Mouse (Mus musculus): Measurements from ENCODE around the gene Ibtk. TPM values are rescaled to one million over a fixed set of nuclear protein-coding genes. Genes with fewer than 3 reads are reported as not detected.
"Not testable (repeated sequence)": the region's sequence is repeated elsewhere in the genome, so short reads cannot be mapped to it uniquely, and the experiment has no call there.

Gene Ibtk
- polyA plus RNA-seq (2015; fragmentation: Nextera tagmentation; extraction: Ambion mirVana), result 29.2 and 30.9 TPM in 2 replicates

- H3K4me2 ChIP-seq (replicated peaks), result peak within 1 kb of the TSS; percentile 64
- peak; percentile 99 for ATAC-seq (ENCODE audit: insufficient number of reproducible peaks, low FRiP score, low TSS enrichment, low read depth)
- H3K4me1 ChIP-seq, result peaks cover 6% of the 10 kb centered on the region
- peaks cover 3% of the 10 kb centered on the region; the same call in 1 of the 2 replicates for H3K36me3 ChIP-seq
- H3K9me3 ChIP-seq (replicated peaks), result no peaks in the 10 kb centered on the region
- peak within 1 kb of the TSS; percentile 97 for H3K9ac ChIP-seq
- under 1% methylated on average over 52 of the region's 52 CpGs for WGBS
- H3K27me3 ChIP-seq, result no peaks in the 10 kb centered on the region
- H3K4me3 ChIP-seq (replicated peaks), result peak within 1 kb of the TSS; percentile 87
- peak within 1 kb of the TSS; percentile 100 for H3K27ac ChIP-seq (replicated peaks)
Measured at GRCm38 (mm10) chr9:85749142-85749921, at the start of gene Ibtk. Gene Ibtk, minus strand, starts transcription at chr9:85749334.

GRCm38 (mm10) chr9:85791521-85791920 is 42.4 kb upstream of the Ibtk start:
- not testable (repeated sequence) for H3K27ac ChIP-seq (replicated peaks); H3K36me3 ChIP-seq; H3K9me3 ChIP-seq (replicated peaks); H3K9ac ChIP-seq; ATAC-seq (ENCODE audit: insufficient number of reproducible peaks, low FRiP score, low TSS enrichment, low read depth); H3K4me1 ChIP-seq; H3K4me3 ChIP-seq (replicated peaks); H3K4me2 ChIP-seq (replicated peaks); H3K27me3 ChIP-seq
- 95% methylated on average over 18 of the region's 18 CpGs for WGBS

- ATAC-seq (ENCODE audit: insufficient number of reproducible peaks, low FRiP score, low TSS enrichment, low read depth), result no peak
- Histone ChIP-seq H3K27ac (replicated peaks) (no peak overlapping the region), H3K9ac (no peak overlapping the region), H3K4me2 (replicated peaks) (no peak overlapping the region), H3K27me3 (no peaks in the 10 kb centered on the region), H3K9me3 (replicated peaks) (no peaks in the 10 kb centered on the region), H3K36me3 (no peaks in the 10 kb centered on the region), H3K4me3 (replicated peaks) (no peak overlapping the region), H3K4me1 (no peaks in the 10 kb centered on the region)
- WGBS, result 56% methylated on average over 4 of the region's 4 CpGs
Measured at GRCm38 (mm10) chr9:85780249-85780648, 31.1 kb upstream of the Ibtk start.

GRCm38 (mm10) chr9:85779458-85779857 is 30.3 kb upstream of the Ibtk start:
- Histone ChIP-seq H3K4me3 (replicated peaks) (no peak overlapping the region), H3K36me3 (no peaks in the 10 kb centered on the region), H3K4me2 (replicated peaks) (no peak overlapping the region), H3K27me3 (no peaks in the 10 kb centered on the region), H3K4me1 (no peaks in the 10 kb centered on the region), H3K27ac (replicated peaks) (no peak overlapping the region), H3K9ac (no peak overlapping the region), H3K9me3 (replicated peaks) (no peaks in the 10 kb centered on the region)
- ATAC-seq (ENCODE audit: insufficient number of reproducible peaks, low FRiP score, low TSS enrichment, low read depth), result no peak
- WGBS, result 12% methylated on average over 4 of the region's 4 CpGs

- 43% methylated on average over 6 of the region's 6 CpGs for WGBS
- Histone ChIP-seq H3K4me3 (replicated peaks) (no peak overlapping the region), H3K9ac (no peak overlapping the region), H3K27me3 (no peaks in the 10 kb centered on the region), H3K27ac (replicated peaks) (no peak overlapping the region), H3K36me3 (no peaks in the 10 kb centered on the region), H3K4me2 (replicated peaks) (no peak overlapping the region), H3K4me1 (no peaks in the 10 kb centered on the region), H3K9me3 (replicated peaks) (no peaks in the 10 kb centered on the region)
- ATAC-seq (ENCODE audit: insufficient number of reproducible peaks, low FRiP score, low TSS enrichment, low read depth), result no peak
Measured at GRCm38 (mm10) chr9:85777544-85777943, 28.4 kb upstream of the Ibtk start.

GRCm38 (mm10) chr9:85772280-85772679 is 23.1 kb upstream of the Ibtk start:
- 74% methylated on average over 12 of the region's 12 CpGs for WGBS
- Histone ChIP-seq H3K9ac (no peak overlapping the region), H3K9me3 (replicated peaks) (no peaks in the 10 kb centered on the region), H3K4me2 (replicated peaks) (no peak overlapping the region), H3K36me3 (no peaks in the 10 kb centered on the region), H3K27me3 (no peaks in the 10 kb centered on the region), H3K4me3 (replicated peaks) (no peak overlapping the region), H3K27ac (replicated peaks) (no peak overlapping the region), H3K4me1 (no peaks in the 10 kb centered on the region)
- ATAC-seq (ENCODE audit: insufficient number of reproducible peaks, low FRiP score, low TSS enrichment, low read depth), result no peak

GRCm38 (mm10) chr9:85771454-85771853 is 22.3 kb upstream of the Ibtk start:
- Histone ChIP-seq H3K27me3 (no peaks in the 10 kb centered on the region), H3K4me1 (no peaks in the 10 kb centered on the region), H3K36me3 (no peaks in the 10 kb centered on the region), H3K9me3 (replicated peaks) (no peaks in the 10 kb centered on the region), H3K27ac (replicated peaks) (no peak overlapping the region), H3K9ac (no peak overlapping the region), H3K4me2 (replicated peaks) (no peak overlapping the region), H3K4me3 (replicated peaks) (no peak overlapping the region)
- ATAC-seq (ENCODE audit: insufficient number of reproducible peaks, low FRiP score, low TSS enrichment, low read depth), result no peak
- WGBS, result 50% methylated on average over 3 of the region's 3 CpGs

- Histone ChIP-seq H3K27ac (replicated peaks) (no peak overlapping the region), H3K9me3 (replicated peaks) (no peaks in the 10 kb centered on the region), H3K36me3 (no peaks in the 10 kb centered on the region), H3K4me2 (replicated peaks) (no peak overlapping the region), H3K9ac (no peak overlapping the region), H3K4me3 (replicated peaks) (no peak overlapping the region), H3K27me3 (no peaks in the 10 kb centered on the region), H3K4me1 (no peaks in the 10 kb centered on the region)
- ATAC-seq (ENCODE audit: insufficient number of reproducible peaks, low FRiP score, low TSS enrichment, low read depth), result no peak
- 81% methylated on average over 4 of the region's 4 CpGs for WGBS
Measured at GRCm38 (mm10) chr9:85770369-85770768, 21.2 kb upstream of the Ibtk start.

- Histone ChIP-seq H3K4me1 (no peaks in the 10 kb centered on the region), H3K9ac (no peak overlapping the region), H3K4me2 (replicated peaks) (no peak overlapping the region), H3K27me3 (no peaks in the 10 kb centered on the region), H3K4me3 (replicated peaks) (no peak overlapping the region), H3K9me3 (replicated peaks) (no peaks in the 10 kb centered on the region), H3K36me3 (no peaks in the 10 kb centered on the region), H3K27ac (replicated peaks) (no peak overlapping the region)
- 65% methylated on average over 12 of the region's 12 CpGs for WGBS
- ATAC-seq (ENCODE audit: insufficient number of reproducible peaks, low FRiP score, low TSS enrichment, low read depth), result no peak
Measured at GRCm38 (mm10) chr9:85769057-85769789, 20.1 kb upstream of the Ibtk start.

- H3K27ac ChIP-seq (replicated peaks), result no peak overlapping the region
- no peaks in the 10 kb centered on the region for H3K9me3 ChIP-seq (replicated peaks)
- H3K4me3 ChIP-seq (replicated peaks), result no peak overlapping the region
- no peaks in the 10 kb centered on the region for H3K36me3 ChIP-seq
- H3K27me3 ChIP-seq, result no peaks in the 10 kb centered on the region
- no peak for ATAC-seq (ENCODE audit: insufficient number of reproducible peaks, low FRiP score, low TSS enrichment, low read depth)
- H3K9ac ChIP-seq, result no peak overlapping the region
- H3K4me2 ChIP-seq (replicated peaks), result no peak overlapping the region
- 71% methylated on average over 2 of the region's 2 CpGs for WGBS
- H3K4me1 ChIP-seq, result no peaks in the 10 kb centered on the region
Measured at GRCm38 (mm10) chr9:85767255-85767654, 18.1 kb upstream of the Ibtk start.

GRCm38 (mm10) chr9:85762476-85762875 is 13.3 kb upstream of the Ibtk start:
- 87% methylated on average over 1 of the region's 1 CpGs for WGBS
- ATAC-seq (ENCODE audit: insufficient number of reproducible peaks, low FRiP score, low TSS enrichment, low read depth), result no peak
- H3K27me3 ChIP-seq, result no peaks in the 10 kb centered on the region
- H3K4me2 ChIP-seq (replicated peaks), result no peak overlapping the region
- H3K4me3 ChIP-seq (replicated peaks), result no peak overlapping the region
- H3K27ac ChIP-seq (replicated peaks), result no peak overlapping the region
- no peaks in the 10 kb centered on the region for H3K4me1 ChIP-seq
- H3K9me3 ChIP-seq (replicated peaks), result no peaks in the 10 kb centered on the region
- H3K9ac ChIP-seq, result no peak overlapping the region
- no peaks in the 10 kb centered on the region for H3K36me3 ChIP-seq
